Mouse (Mus musculus): ENCODE results near the gene Kif1b.

- TF ChIP-seq POLR2A (IDR thresholded peaks at IDR 0.05; ENCODE audit: low read depth, low read length) (no peak), CTCF (IDR thresholded peaks at IDR 0.05; ENCODE audit: extremely low read depth, insufficient read length, insufficient replicate concordance, low read depth, low read length) (no peak)
These were observed 158.3 kb downstream of the Kif1b start for GRCm38 (mm10) chr4:149149196-149149595.
